ENCODE assay signal across 14 mouse cellular contexts in the genomic region with DNA sequence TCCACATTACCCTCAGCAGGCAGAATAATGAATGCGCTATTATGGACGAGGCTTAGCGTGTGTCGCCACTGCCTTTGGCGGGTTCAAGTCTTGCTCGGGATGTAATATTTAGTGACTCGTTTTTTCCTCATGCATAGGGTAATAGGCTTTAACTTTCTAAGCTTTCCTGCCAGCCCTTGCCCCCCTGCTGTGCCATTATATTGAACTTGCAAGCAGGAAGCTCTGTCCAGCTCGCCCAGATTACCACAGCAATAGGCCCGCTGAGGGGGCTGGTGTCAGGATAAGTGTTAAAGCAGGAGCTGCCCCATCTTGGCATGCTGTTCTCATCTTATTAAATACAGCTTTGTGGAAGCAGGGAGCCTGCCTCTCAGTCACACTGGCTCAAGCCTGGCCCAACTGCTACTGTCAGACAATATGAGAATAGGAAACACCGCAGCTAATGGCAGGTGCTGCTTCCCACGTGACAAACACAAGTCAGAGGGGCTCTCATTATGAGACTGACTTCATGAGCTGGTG.
DNase-seq lines count a peak whose midpoint lies in the region; ATAC-seq lines count a peak whose summit lies in the region.
"Had no signal": no experiment of that assay in that cellular context is flagged by ENCODE, and none has a peak within 500 bp of the region (broad histone marks: within the 10 kb centered on the region; RNA-seq: fewer than 3 reads in every experiment).

No protein-coding gene starts in this region.

- peaks cover 57% of the 10 kb centered on the region for H3K27me3 ChIP-seq in forebrain, embryonic 13.5 days
- H3K27me3 ChIP-seq: embryonic facial prominence, embryonic 12.5 days had no signal

- H3K4me3 ChIP-seq in forebrain, embryonic 13.5 days, result no peak overlapping the region
- H3K4me3 ChIP-seq: embryonic facial prominence, embryonic 12.5 days; heart, adult 2 months; left cerebral cortex, adult 2 months had no signal

- no peaks in the 10 kb centered on the region for H3K9me3 ChIP-seq in forebrain, embryonic 13.5 days (replicated peaks)
- H3K9me3 ChIP-seq: embryonic facial prominence, embryonic 12.5 days had no signal

- H3K36me3 ChIP-seq in forebrain, embryonic 13.5 days (ENCODE audit: poor library complexity, severe bottlenecking), result no peaks in the 10 kb centered on the region
- H3K36me3 ChIP-seq: embryonic facial prominence, embryonic 12.5 days had no signal

- peak overlapping the region; percentile 72 for H3K27ac ChIP-seq in forebrain, embryonic 13.5 days
- H3K27ac ChIP-seq: embryonic facial prominence, embryonic 12.5 days; heart, adult 2 months; left cerebral cortex, adult 2 months had no signal

- 3% methylated on average over 11 of the region's 11 CpGs for WGBS in forebrain, embryonic 13.5 days

- no peak overlapping the region for H3K9ac ChIP-seq in forebrain, embryonic 13.5 days
- H3K9ac ChIP-seq: embryonic facial prominence, embryonic 12.5 days had no signal

- peak; percentile 8 for DNase-seq in right cerebral cortex, postnatal 4 days
- DNase-seq in right cerebral cortex, postnatal 25 days, result no peak
- DNase-seq in mesoderm, embryonic 11.5 days (ENCODE audit: low read depth, low spot score), result peak; percentile 62
- peak; percentile 8 for DNase-seq in retina, postnatal 7 days (ENCODE audit: low read depth, low spot score)
- no peak for DNase-seq in kidney, adult 8-10 months
- no peak for DNase-seq in layer of hippocampus, adult 9-11 months
- DNase-seq in adipocyte (ENCODE audit: low spot score), result no peak
- DNase-seq: adrenal gland, postnatal 36 days; heart, adult 2 months; lung, postnatal 36 days had no signal

- peak overlapping the region; percentile 10; the same call in 1 of the 2 replicates for H3K4me2 ChIP-seq in forebrain, embryonic 13.5 days
- H3K4me2 ChIP-seq: embryonic facial prominence, embryonic 12.5 days had no signal

- H3K4me1 ChIP-seq in forebrain, embryonic 13.5 days, result peaks cover 25% of the 10 kb centered on the region
- H3K4me1 ChIP-seq: embryonic facial prominence, embryonic 12.5 days had no signal

- ATAC-seq in forebrain, embryonic 13.5 days, result peak; percentile 95
- ATAC-seq: intestine, postnatal 0 days had no signal

Comparison
In these comparisons a context has a peak if more than half of its experiments do, and no peak if none do; other contexts are left out.
1. DNase-seq: peak in right cerebral cortex, postnatal 4 days (single experiment), mesoderm, embryonic 11.5 days (single experiment) and retina, postnatal 7 days (single experiment); none in right cerebral cortex, postnatal 25 days (single experiment), kidney, adult 8-10 months (0 of 2), layer of hippocampus, adult 9-11 months (single experiment) and adipocyte (single experiment).